Mouse (Mus musculus) kidney, adult 2 months (tissue): ENCODE data around the gene B3gnt4. TPM values are rescaled to one million over a fixed set of nuclear protein-coding genes. Genes with fewer than 3 reads are reported as not detected.
"Not testable (repeated sequence)": the region's sequence is repeated elsewhere in the genome, so short reads cannot be mapped to it uniquely, and the experiment has no call there.

Experiments used
- DNase-seq: peaks from one replicate; pipeline ENCODE4 v3.0.0; 2021
- H3K27ac ChIP-seq: fragments of 200-500 bp; 2 replicates; pipeline ENCODE4 v1.5.1; 2012; ENCODE audit warnings: low read depth, low read length, control low read depth, inconsistent platforms; ENCODE audit not compliant: insufficient read depth
- H3K27me3 ChIP-seq: fragments of 200-500 bp; replicated peaks from 2 replicates; pipeline ENCODE4 v1.6.1; 2012; ENCODE audit warnings: mild to moderate bottlenecking, moderate library complexity, low read length, inconsistent platforms; ENCODE audit not compliant: control insufficient read depth, insufficient read depth
- H3K36me3 ChIP-seq: fragments of 200-500 bp; 2 replicates; pipeline ENCODE4 v1.6.1; 2012; ENCODE audit warnings: mild to moderate bottlenecking, moderate library complexity, low read length, inconsistent platforms; ENCODE audit not compliant: control insufficient read depth, insufficient read depth
- H3K4me1 ChIP-seq: fragments of 200-500 bp; 2 replicates; pipeline ENCODE4 v1.6.1; 2011; ENCODE audit warnings: low read length; ENCODE audit not compliant: control insufficient read depth, insufficient read depth
- H3K4me3 ChIP-seq: fragments of 200-500 bp; 2 replicates; pipeline ENCODE4 v1.5.1; 2011; ENCODE audit warnings: mild to moderate bottlenecking, low read depth, low read length, control low read depth; ENCODE audit not compliant: insufficient read depth
- CTCF ChIP-seq: fragments of 200-500 bp; conservative IDR thresholded peaks from 2 replicates; pipeline ENCODE4 v1.5.1; 2011; ENCODE audit warnings: low read depth, mild to moderate bottlenecking, control low read depth, low read length, moderate library complexity, mixed read lengths; ENCODE audit not compliant: insufficient read depth, insufficient read length
- POLR2A ChIP-seq: fragments of 200-500 bp; IDR thresholded peaks from one replicate; pipeline ENCODE4 v1.6.1; 2011; ENCODE audit warnings: low read depth, low read length, control low read depth
- WGBS: fragments of 180-500 bp; shearing (Covaris S2); methylation state at CpG from one replicate; pipeline ENCODE4 v1.1.7; 2018; 5-methylcytosine and 5-hydroxymethylcytosine counted together
- polyA plus RNA-seq: library from polyadenylated mRNA; depleted of rRNA; stranded (reverse); fragments of >200 nt; gene quantifications from 2 replicates; pipeline ENCODE4 v1.2.3, GENCODE M21; 2012

Gene B3gnt4
- polyA plus RNA-seq, 1 experiment, result not detected

DNA sequence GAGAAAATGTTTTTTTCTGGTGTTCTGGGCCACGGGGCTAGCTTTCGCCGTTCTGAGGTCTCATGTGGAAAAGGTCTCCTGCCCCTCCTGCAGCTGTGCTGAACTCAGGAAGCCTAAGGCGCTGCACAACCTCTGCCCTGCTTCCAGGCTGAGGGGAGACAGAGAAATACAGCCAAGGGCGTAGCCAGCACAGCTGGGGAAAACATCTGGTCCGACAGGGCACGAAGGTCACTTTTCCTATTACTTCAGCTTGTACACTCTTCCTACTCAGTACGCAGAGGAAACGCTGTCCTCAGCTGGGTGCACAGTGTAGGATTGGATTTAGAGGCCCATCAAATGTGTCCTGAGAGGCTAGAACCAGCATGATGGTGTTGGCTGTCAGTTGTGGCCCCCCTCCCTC lies 20.3 kb upstream of the B3gnt4 start:
- Histone ChIP-seq H3K27me3 (no peaks in the 10 kb centered on the region), H3K4me3 (no peak overlapping the region), H3K36me3 (no peaks in the 10 kb centered on the region), H3K27ac (no peak overlapping the region), H3K4me1 (no peaks in the 10 kb centered on the region)
- DNase-seq, result no peak
- TF ChIP-seq CTCF (no peak), POLR2A (no peak)
- 25% methylated on average over 9 of the region's 9 CpGs for whole genome bisulfite sequencing

DNA sequence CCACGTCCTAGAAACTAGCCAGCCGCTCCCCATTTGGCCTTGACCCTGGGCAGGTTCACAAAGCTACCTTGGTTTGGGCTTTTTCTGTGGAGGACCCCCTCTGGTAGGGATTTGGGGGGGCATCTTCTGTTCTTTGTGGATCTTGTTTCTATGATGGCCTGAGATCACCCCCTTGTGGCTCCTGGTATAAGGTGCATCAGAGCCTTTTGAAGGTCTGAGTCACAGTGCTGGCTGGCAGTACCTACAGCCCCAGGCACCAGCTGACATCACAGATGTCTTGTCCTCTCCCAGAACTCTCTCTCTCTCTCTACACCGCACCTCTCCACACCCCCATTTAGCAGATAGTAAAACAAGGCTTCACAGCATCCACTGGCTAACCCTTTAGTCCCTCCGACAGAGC lies 10.5 kb upstream of the B3gnt4 start:
- no peaks in the 10 kb centered on the region for H3K27me3 ChIP-seq
- TF ChIP-seq POLR2A, result no peak
- TF ChIP-seq CTCF, result peak; percentile 40; the same call in 1 of the 2 replicates
- DNase-seq, result peak; percentile 17
- H3K36me3 ChIP-seq, result no peaks in the 10 kb centered on the region
- no peak overlapping the region for H3K27ac ChIP-seq
- WGBS, result 51% methylated on average over 4 of the region's 4 CpGs
- no peaks in the 10 kb centered on the region for H3K4me1 ChIP-seq
- H3K4me3 ChIP-seq, result no peak overlapping the region

- Histone ChIP-seq H3K4me3 (no peak overlapping the region), H3K27me3 (no peaks in the 10 kb centered on the region), H3K27ac (no peak overlapping the region), H3K4me1 (no peaks in the 10 kb centered on the region), H3K36me3 (no peaks in the 10 kb centered on the region)
- WGBS, result 63% methylated on average over 4 of the region's 4 CpGs
- TF ChIP-seq POLR2A (no peak), CTCF (no peak)
- DNase-seq, result no peak
Measured at GRCm38 (mm10) chr5:123501973-123502372, 8.3 kb upstream of the B3gnt4 start.

DNA sequence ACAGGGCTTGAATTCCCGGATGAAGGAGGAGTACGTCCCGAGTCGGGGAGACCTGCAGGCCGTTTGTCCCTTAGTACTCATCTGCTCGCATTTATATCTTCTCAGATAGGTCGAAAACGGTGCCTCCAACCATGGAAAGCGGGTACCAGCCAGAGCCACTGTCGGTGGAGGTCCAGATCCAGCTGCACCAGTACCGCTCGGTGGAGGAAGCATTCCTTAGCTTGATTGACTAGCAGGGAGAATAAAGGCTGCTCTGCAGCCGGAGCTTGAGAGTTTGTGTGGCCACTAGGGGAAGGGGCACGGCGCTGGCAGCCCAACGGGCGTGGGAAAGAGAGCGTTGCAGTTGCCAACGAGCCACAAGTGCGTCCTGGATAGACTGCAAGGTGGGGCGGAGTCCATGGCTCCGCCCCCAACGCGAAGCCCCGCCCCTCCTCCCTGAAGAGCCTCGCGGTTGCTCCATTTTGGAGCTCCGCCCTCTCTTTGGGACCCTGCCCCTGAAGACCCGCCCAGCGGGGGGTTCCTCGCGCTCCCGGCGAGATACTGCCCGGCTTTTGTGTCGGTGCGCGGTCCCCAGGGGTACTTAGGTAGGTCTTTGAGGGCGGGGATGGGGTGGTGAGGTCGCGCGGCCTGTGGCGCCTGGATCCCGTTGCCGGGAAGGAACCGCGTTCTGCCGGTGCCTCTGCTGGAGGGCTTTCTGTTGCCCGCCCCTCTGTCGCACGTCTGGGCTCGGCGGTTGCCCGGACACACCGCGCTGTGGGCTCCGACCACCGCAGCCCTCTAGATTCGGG lies 2.1 kb upstream of the B3gnt4 start:
- WGBS, result under 1% methylated on average over 59 of the region's 59 CpGs
- TF ChIP-seq POLR2A, result no peak
- no peak for TF ChIP-seq CTCF
- peak; percentile 82 for DNase-seq
- H3K36me3 ChIP-seq, result no peaks in the 10 kb centered on the region
- no peaks in the 10 kb centered on the region for H3K27me3 ChIP-seq
- H3K4me1 ChIP-seq, result no peaks in the 10 kb centered on the region; the same call in 1 of the 2 replicates
- peak overlapping the region; percentile 47 for H3K4me3 ChIP-seq
- no peak overlapping the region for H3K27ac ChIP-seq

DNA sequence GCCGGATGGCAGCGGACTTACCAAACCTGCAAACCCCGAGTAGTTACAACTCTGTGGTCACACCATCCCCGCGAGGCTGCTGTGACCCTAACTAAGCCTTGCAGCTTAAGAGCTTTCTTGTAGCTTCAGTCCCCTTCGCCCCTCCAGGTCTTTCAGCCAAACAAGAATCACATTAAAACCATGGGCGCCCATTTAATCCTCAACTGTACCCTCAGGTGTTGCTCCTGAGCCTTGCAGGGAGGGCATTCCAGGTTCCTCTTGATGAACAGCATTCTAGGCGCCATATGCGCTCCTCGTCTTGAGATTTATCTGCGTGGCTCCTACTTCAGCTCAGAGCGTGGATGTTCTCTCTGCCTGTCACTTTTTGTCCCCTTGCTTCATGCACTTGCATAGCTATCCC lies 1.3 kb upstream of the B3gnt4 start:
- Histone ChIP-seq H3K27me3 (no peaks in the 10 kb centered on the region), H3K4me1 (no peaks in the 10 kb centered on the region; the same call in 1 of the 2 replicates), H3K4me3 (no peak overlapping the region), H3K36me3 (no peaks in the 10 kb centered on the region), H3K27ac (no peak overlapping the region)
- DNase-seq, result no peak
- TF ChIP-seq POLR2A (no peak), CTCF (no peak)
- WGBS, result 13% methylated on average over 12 of the region's 12 CpGs

- not testable (repeated sequence) for DNase-seq, H3K27ac ChIP-seq, H3K4me1 ChIP-seq, H3K4me3 ChIP-seq, H3K36me3 ChIP-seq, H3K27me3 ChIP-seq
- 94% methylated on average over 3 of the region's 3 CpGs for WGBS
Measured at GRCm38 (mm10) chr5:123511426-123511825, 1.2 kb downstream of the B3gnt4 start.

DNA sequence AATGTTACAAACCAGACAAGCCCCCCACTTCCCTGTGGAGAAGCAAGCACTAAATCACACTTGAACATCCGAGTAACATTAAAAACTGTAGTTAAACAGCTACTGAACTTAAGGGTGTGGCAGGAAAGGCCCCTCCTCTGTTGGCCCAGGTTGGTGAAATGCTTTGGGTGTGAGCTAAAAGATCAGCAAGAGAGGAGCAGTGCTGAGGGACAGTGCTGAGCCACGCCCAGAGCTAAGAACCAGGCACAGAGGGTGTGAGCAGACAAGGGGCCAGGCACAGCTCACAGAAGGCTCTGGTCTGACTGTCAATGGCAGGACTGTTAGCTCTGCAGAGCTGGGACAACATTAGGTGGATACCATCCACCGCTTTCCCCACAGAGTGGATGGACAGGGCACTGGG lies 1.8 kb downstream of the B3gnt4 start:
- TF ChIP-seq CTCF (no peak), POLR2A (no peak)
- 63% methylated on average over 3 of the region's 3 CpGs for WGBS
- no peaks in the 10 kb centered on the region; the same call in 1 of the 2 replicates for H3K4me1 ChIP-seq
- H3K4me3 ChIP-seq, result no peak overlapping the region
- H3K27ac ChIP-seq, result no peak overlapping the region
- no peak for DNase-seq
- H3K27me3 ChIP-seq, result no peaks in the 10 kb centered on the region
- no peaks in the 10 kb centered on the region for H3K36me3 ChIP-seq

DNA sequence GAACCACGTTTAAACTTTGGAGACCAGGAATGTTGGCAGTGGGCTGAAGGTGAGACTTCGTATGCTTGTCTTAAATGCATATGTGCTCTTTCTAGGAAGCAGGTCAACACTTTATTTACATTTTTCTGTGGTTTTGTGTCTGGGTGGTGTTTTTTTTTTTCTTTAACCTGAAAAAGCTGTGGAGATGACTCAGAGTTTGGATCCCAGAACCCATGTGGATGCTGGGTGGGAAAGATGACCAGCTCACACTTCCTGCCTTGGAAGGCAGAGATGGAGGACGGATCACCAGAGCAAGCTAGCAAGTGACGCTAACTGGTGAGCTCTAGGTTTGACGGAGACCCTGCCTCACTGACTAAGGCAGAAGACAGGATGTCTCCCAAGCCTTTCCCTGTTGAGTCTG lies 4.6 kb downstream of the B3gnt4 start:
- no peak for DNase-seq
- H3K27ac ChIP-seq, result no peak overlapping the region
- no peaks in the 10 kb centered on the region for H3K4me1 ChIP-seq
- no peaks in the 10 kb centered on the region for H3K36me3 ChIP-seq
- TF ChIP-seq CTCF (no peak), POLR2A (no peak)
- 87% methylated on average over 5 of the region's 5 CpGs for WGBS
- H3K4me3 ChIP-seq, result no peak overlapping the region
- H3K27me3 ChIP-seq, result no peaks in the 10 kb centered on the region
